Mouse (Mus musculus) limb, embryonic 13.5 days (tissue): ENCODE measurements around the gene Rilpl1. TPM values are rescaled to one million over a fixed set of nuclear protein-coding genes. Genes with fewer than 3 reads are reported as not detected.

Experiments
- ATAC-seq: fragments of 200-750 bp; cut with Nextera tagmentation; 2 replicates; pipeline ENCODE4 v1.8.0; 2017; ENCODE audit warnings: low read depth, moderate number of reproducible peaks, moderate TSS enrichment; ENCODE audit not compliant: low FRiP score
- H3K27ac ChIP-seq: fragments of 300-500 bp; sonication (generic); 2 replicates; pipeline ENCODE4 v1.5.1; 2015; ENCODE audit warnings: inconsistent platforms, mild to moderate bottlenecking, moderate library complexity
- H3K27me3 ChIP-seq: fragments of 300-500 bp; sonication (generic); 2 replicates; pipeline ENCODE4 v1.6.1; 2015; ENCODE audit warnings: mild to moderate bottlenecking, inconsistent platforms
- H3K36me3 ChIP-seq: fragments of 300-500 bp; sonication (generic); 2 replicates; pipeline ENCODE4 v1.6.1; 2015; ENCODE audit warnings: inconsistent platforms, mild to moderate bottlenecking, moderate library complexity
- H3K4me1 ChIP-seq: fragments of 300-500 bp; sonication (generic); 2 replicates; pipeline ENCODE4 v1.6.1; 2015; ENCODE audit warnings: inconsistent platforms
- H3K4me2 ChIP-seq: fragments of 300-500 bp; sonication (generic); replicated peaks from 2 replicates; pipeline ENCODE4 v1.6.1; 2015; ENCODE audit warnings: inconsistent platforms, mild to moderate bottlenecking, moderate library complexity
- H3K4me3 ChIP-seq: fragments of 300-500 bp; sonication (generic); 2 replicates; pipeline ENCODE4 v1.5.1; 2015; ENCODE audit warnings: moderate library complexity, mild to moderate bottlenecking, inconsistent platforms
- H3K9ac ChIP-seq: fragments of 300-500 bp; sonication (generic); 2 replicates; pipeline ENCODE4 v1.6.1; 2015; ENCODE audit warnings: mild to moderate bottlenecking, inconsistent platforms
- H3K9me3 ChIP-seq: fragments of 300-500 bp; sonication (generic); 2 replicates; pipeline ENCODE4 v1.6.1; 2016; ENCODE audit warnings: inconsistent platforms
- WGBS: fragments of 180-500 bp; shearing (Covaris S2); methylation state at CpG from one replicate; pipeline ENCODE4 v1.1.7; 2015; 5-methylcytosine and 5-hydroxymethylcytosine counted together
- polyA plus RNA-seq: library from polyadenylated mRNA; unstranded; fragments of >200 nt; fragmentation: Nextera tagmentation; extraction: Ambion mirVana; gene quantifications from 2 replicates; pipeline ENCODE4 v1.2.1, GENCODE M21; 2015

Rilpl1 gene
- polyA plus RNA-seq, 1 experiment from 2014 or later = 26.0 TPM

GRCm38 (mm10) chr5:124483655-124484396, 47.4 kb downstream of the Rilpl1 start:
- ATAC-seq = peak; percentile 33
- no peaks in the 10 kb centered on the region for H3K36me3 ChIP-seq
- H3K9ac ChIP-seq = peak overlapping the region; percentile 82
- peak overlapping the region; percentile 100 for H3K27ac ChIP-seq
- peaks cover 15% of the 10 kb centered on the region for H3K4me1 ChIP-seq
- no peaks in the 10 kb centered on the region for H3K9me3 ChIP-seq
- WGBS = 8% methylated on average over 15 of the region's 15 CpGs
- H3K4me2 ChIP-seq = peak overlapping the region; percentile 75
- H3K27me3 ChIP-seq = no peaks in the 10 kb centered on the region
- peak overlapping the region; percentile 59 for H3K4me3 ChIP-seq

GRCm38 (mm10) chr5:124482966-124483654, 48.1 kb downstream of the Rilpl1 start, which contains the start of gene Snrnp35:
Snrnp35 (plus strand) TSS chr5:124483134.
- H3K4me3 ChIP-seq = peak within 1 kb of the TSS; percentile 59
- H3K9me3 ChIP-seq = no peaks in the 10 kb centered on the region
- peak within 1 kb of the TSS; percentile 75 for H3K4me2 ChIP-seq
- H3K36me3 ChIP-seq = no peaks in the 10 kb centered on the region
- peaks cover 17% of the 10 kb centered on the region for H3K4me1 ChIP-seq
- peak; percentile 89 for ATAC-seq
- H3K27me3 ChIP-seq = no peaks in the 10 kb centered on the region
- H3K9ac ChIP-seq = peak within 1 kb of the TSS; percentile 82
- under 1% methylated on average over 44 of the region's 48 CpGs for WGBS
- H3K27ac ChIP-seq = peak within 1 kb of the TSS; percentile 100

DNA sequence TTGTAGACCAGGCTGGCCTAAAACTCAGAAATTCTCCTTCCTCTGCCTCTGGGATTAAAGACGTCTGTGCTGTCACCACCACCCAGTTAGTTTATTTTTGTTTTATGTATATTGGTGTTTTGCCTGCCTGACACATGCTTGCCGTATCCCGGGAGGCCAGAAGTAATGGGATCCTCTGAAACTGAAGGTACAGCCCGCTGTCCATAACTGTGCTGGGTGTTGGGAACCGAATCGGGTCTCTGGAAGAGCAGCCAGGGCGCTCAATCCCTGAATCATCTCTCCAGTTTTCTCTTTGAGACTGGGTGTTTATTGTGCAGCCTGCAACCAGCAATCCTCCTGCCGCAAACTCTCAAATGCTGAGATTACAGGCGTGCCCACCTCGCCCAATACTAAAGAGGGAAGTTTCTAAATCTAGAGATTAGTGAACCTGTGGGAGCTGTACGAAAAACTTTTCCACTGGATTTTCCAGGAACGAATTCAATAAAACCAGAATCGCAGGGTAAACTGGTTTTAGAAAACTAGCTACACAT, 48.7 kb downstream of the Rilpl1 start:
- Histone ChIP-seq H3K4me2 (peak overlapping the region; percentile 75), H3K36me3 (no peaks in the 10 kb centered on the region), H3K4me1 (peaks cover 17% of the 10 kb centered on the region), H3K9ac (peak overlapping the region; percentile 82), H3K27me3 (no peaks in the 10 kb centered on the region), H3K9me3 (no peaks in the 10 kb centered on the region), H3K4me3 (peak overlapping the region; percentile 59), H3K27ac (peak overlapping the region; percentile 100)
- 6% methylated on average over 13 of the region's 13 CpGs for WGBS
- no peak for ATAC-seq

DNA sequence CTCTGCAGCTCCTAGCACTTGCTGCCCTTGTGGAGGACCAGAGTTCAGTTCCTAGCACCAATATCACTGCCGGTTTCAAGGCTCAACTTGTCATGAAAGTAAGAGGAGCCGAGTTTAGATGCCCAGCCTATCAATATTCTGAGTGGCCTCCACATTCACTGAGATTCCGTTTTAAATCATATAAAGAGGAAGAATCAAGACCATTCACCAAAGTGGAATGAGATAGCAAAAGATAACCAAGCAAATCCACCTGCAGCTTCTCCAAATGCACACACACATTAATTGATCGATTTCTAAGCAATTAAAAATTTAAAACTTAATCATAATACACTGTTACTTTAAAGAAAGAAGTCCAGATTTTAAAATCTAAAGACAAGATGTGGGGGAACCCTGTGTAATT, 49.5 kb downstream of the Rilpl1 start:
- Histone ChIP-seq H3K9ac (no peak overlapping the region), H3K4me1 (peaks cover 23% of the 10 kb centered on the region), H3K4me3 (no peak overlapping the region), H3K27me3 (no peaks in the 10 kb centered on the region), H3K27ac (no peak overlapping the region), H3K9me3 (no peaks in the 10 kb centered on the region), H3K4me2 (no peak overlapping the region), H3K36me3 (no peaks in the 10 kb centered on the region)
- no peak for ATAC-seq
- 89% methylated on average over 4 of the region's 4 CpGs for WGBS

DNA sequence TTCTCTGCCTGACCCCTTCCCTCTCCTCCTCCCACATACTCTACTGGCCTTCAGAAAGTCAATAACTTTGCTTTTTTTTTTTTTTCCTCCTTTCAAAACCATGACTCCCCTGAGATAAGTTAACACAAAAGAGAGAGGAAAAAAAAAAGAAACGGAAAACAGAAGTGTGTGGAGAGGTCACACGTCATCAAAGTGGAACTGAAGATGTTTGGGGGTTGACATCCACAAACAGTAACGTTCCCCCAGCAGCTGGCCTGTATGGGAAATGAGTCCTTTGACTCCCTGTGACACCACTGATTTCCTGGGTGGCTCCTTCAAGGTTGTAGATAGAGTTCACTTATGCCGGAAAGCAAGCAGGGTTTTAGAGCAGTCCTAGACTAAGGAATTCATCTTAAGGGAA, 51.1 kb downstream of the Rilpl1 start:
- Histone ChIP-seq H3K27me3 (no peaks in the 10 kb centered on the region), H3K4me1 (peaks cover 36% of the 10 kb centered on the region), H3K27ac (no peak overlapping the region), H3K36me3 (no peaks in the 10 kb centered on the region), H3K9ac (no peak overlapping the region), H3K4me3 (no peak overlapping the region), H3K9me3 (no peaks in the 10 kb centered on the region), H3K4me2 (no peak overlapping the region)
- ATAC-seq = no peak
- 70% methylated on average over 4 of the region's 4 CpGs for WGBS

DNA sequence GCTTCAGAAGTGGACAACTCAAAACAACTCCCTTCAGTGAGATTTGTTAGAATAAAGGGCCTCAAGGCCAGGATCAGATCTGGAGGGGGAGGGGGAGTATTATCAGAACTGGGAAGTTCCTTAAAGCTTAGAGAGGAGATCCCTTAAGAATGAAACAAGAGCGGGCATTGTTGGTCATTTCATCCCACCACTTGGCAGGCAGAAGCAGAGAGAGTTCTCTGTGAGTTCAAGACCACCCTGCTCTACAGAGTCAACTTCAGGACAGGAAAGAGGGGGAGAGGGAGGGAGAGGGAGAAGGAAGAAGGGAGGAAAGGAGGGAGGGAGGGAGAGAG, 52.4 kb downstream of the Rilpl1 start:
- peak overlapping the region; percentile 72 for H3K27ac ChIP-seq
- WGBS = 88% methylated on average over 1 of the region's 1 CpGs
- H3K4me2 ChIP-seq = peak overlapping the region; percentile 84

DNA sequence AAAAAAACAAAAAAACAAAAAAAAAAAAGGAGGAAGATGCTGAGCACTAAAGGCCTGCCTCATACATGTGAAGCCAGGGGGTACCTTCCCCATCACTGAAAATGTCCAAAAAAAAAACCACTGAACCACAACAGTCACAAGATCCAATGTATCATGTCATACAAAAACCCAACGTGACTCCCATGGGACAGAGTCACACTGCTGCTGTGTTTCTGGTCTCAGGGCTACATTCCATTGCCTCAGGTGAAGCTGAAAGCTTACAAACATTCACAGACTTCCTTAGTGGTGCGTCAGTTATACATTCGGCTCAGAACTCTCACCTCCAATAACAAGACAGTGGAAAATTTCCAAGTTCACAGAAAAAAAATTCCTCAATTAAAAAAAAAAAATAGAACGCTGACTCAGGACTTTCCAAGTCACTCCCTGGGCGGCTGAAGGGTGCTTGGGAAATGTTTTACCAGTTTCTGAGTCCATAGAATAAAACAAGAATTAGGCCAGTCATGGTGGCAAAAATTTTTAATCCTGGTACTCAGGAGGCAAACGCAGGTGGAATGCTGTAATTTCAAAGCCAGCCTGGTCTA, 60.5 kb downstream of the Rilpl1 start:
- no peak overlapping the region for H3K9ac ChIP-seq

More for the DNA sequence above, 52.4 kb downstream of the Rilpl1 start:
- Histone ChIP-seq H3K27me3 (no peaks in the 10 kb centered on the region), H3K4me1 (peaks cover 27% of the 10 kb centered on the region), H3K9me3 (no peaks in the 10 kb centered on the region), H3K36me3 (no peaks in the 10 kb centered on the region), H3K4me3 (0 out of 2 replicates have a peak overlapping the region, but pooled peaks have one; percentile 73), H3K9ac (no peak overlapping the region)
- ATAC-seq = no peak

GRCm38 (mm10) chr5:124469486-124469885, 61.7 kb downstream of the Rilpl1 start:
- Histone ChIP-seq H3K9ac (no peak overlapping the region), H3K36me3 (peaks cover 39% of the 10 kb centered on the region), H3K4me2 (no peak overlapping the region), H3K27me3 (no peaks in the 10 kb centered on the region), H3K27ac (no peak overlapping the region), H3K4me3 (no peak overlapping the region), H3K4me1 (no peaks in the 10 kb centered on the region), H3K9me3 (no peaks in the 10 kb centered on the region)
- ATAC-seq = no peak
- 87% methylated on average over 6 of the region's 6 CpGs for WGBS

More for the DNA sequence above, 60.5 kb downstream of the Rilpl1 start:
- 80% methylated on average over 6 of the region's 6 CpGs for WGBS
- no peak overlapping the region for H3K4me3 ChIP-seq
- H3K27ac ChIP-seq = no peak overlapping the region
- peaks cover 38% of the 10 kb centered on the region for H3K36me3 ChIP-seq
- no peak overlapping the region for H3K4me2 ChIP-seq
- 0 out of 2 replicates have a peak, but pooled peaks cover 6% of the 10 kb centered on the region for H3K4me1 ChIP-seq
- H3K9me3 ChIP-seq = no peaks in the 10 kb centered on the region
- ATAC-seq = no peak
- H3K27me3 ChIP-seq = no peaks in the 10 kb centered on the region

- ATAC-seq = no peak
- H3K4me3 ChIP-seq = no peak overlapping the region
- no peaks in the 10 kb centered on the region for H3K4me1 ChIP-seq
- WGBS = 93% methylated on average over 7 of the region's 7 CpGs
- no peaks in the 10 kb centered on the region for H3K27me3 ChIP-seq
- peaks cover 47% of the 10 kb centered on the region for H3K36me3 ChIP-seq
- H3K9ac ChIP-seq = no peak overlapping the region
- H3K4me2 ChIP-seq = no peak overlapping the region
- H3K9me3 ChIP-seq = no peaks in the 10 kb centered on the region
- H3K27ac ChIP-seq = no peak overlapping the region
These were observed 62.8 kb downstream of the Rilpl1 start for GRCm38 (mm10) chr5:124468365-124468764.

DNA sequence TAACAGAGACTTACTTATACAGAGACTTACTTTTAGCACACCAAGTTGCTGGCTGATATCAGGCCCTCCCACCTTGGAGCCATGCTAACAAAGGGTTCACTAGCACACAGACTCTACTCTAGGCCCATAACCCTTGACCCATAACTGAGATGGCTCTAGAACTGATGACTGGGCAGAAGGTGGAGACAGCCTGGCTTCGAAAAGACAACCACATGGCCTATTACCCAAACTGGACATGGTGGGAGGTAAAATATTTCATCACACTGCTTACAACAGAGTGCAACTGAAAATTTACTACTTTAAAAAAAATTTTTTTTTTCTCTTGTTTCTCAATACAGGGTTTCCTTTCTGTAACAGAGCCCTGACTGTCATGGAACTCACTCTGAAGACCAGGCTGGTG, 63.4 kb downstream of the Rilpl1 start:
- H3K27ac ChIP-seq = no peak overlapping the region
- no peak for ATAC-seq
- no peaks in the 10 kb centered on the region for H3K9me3 ChIP-seq
- no peak overlapping the region for H3K4me3 ChIP-seq
- H3K4me2 ChIP-seq = no peak overlapping the region
- H3K36me3 ChIP-seq = peaks cover 53% of the 10 kb centered on the region
- H3K27me3 ChIP-seq = no peaks in the 10 kb centered on the region
- no peak overlapping the region for H3K9ac ChIP-seq
- no peaks in the 10 kb centered on the region for H3K4me1 ChIP-seq
- 90% methylated on average over 1 of the region's 1 CpGs for WGBS

GRCm38 (mm10) chr5:124464905-124465304, 66.3 kb downstream of the Rilpl1 start:
- H3K9ac ChIP-seq = no peak overlapping the region
- H3K4me1 ChIP-seq = no peaks in the 10 kb centered on the region
- no peak overlapping the region for H3K4me3 ChIP-seq
- no peaks in the 10 kb centered on the region for H3K9me3 ChIP-seq
- peaks cover 76% of the 10 kb centered on the region for H3K36me3 ChIP-seq
- H3K27me3 ChIP-seq = no peaks in the 10 kb centered on the region
- no peak overlapping the region for H3K27ac ChIP-seq
- ATAC-seq = no peak
- H3K4me2 ChIP-seq = no peak overlapping the region

GRCm38 (mm10) chr5:124463462-124463861, 67.7 kb downstream of the Rilpl1 start:
- H3K36me3 ChIP-seq = peaks cover 76% of the 10 kb centered on the region
- 85% methylated on average over 5 of the region's 5 CpGs for WGBS

More at GRCm38 (mm10) chr5:124463462-124463861, 67.7 kb downstream of the Rilpl1 start:
- ATAC-seq = no peak
- no peak overlapping the region for H3K4me2 ChIP-seq
- H3K27ac ChIP-seq = no peak overlapping the region
- no peak overlapping the region for H3K4me3 ChIP-seq
- H3K4me1 ChIP-seq = no peaks in the 10 kb centered on the region
- no peak overlapping the region for H3K9ac ChIP-seq
- no peaks in the 10 kb centered on the region for H3K9me3 ChIP-seq
- H3K27me3 ChIP-seq = no peaks in the 10 kb centered on the region
